Mouse (Mus musculus) intestine, embryonic 16.5 days (tissue): ENCODE data around the gene Rad51b. TPM values are rescaled to one million over a fixed set of nuclear protein-coding genes. Genes with fewer than 3 reads are reported as not detected.

ENCODE experiments used
- ATAC-seq: fragments of 200-750 bp; cut with Nextera tagmentation; 2 replicates; pipeline ENCODE4 v1.8.0; 2017; ENCODE audit warnings: moderate TSS enrichment, moderate library complexity
- H3K27ac ChIP-seq: fragments of 300-500 bp; sonication (generic); 2 replicates; pipeline ENCODE4 v1.5.1; 2014; ENCODE audit warnings: mild to moderate bottlenecking, low read length
- H3K27me3 ChIP-seq: fragments of 300-500 bp; sonication (generic); replicated peaks from 2 replicates; pipeline ENCODE4 v1.6.1; 2014; ENCODE audit warnings: low read length, control low read depth, mixed read lengths; ENCODE audit not compliant: control insufficient read depth, insufficient read depth
- H3K36me3 ChIP-seq: fragments of 300-500 bp; sonication (generic); 2 replicates; pipeline ENCODE4 v1.6.1; 2014; ENCODE audit warnings: low read length, control low read depth; ENCODE audit not compliant: control insufficient read depth, insufficient read depth
- H3K4me1 ChIP-seq: fragments of 300-500 bp; sonication (generic); 2 replicates; pipeline ENCODE4 v1.6.1; 2014; ENCODE audit warnings: low read length, control low read depth, mixed read lengths; ENCODE audit not compliant: control insufficient read depth, insufficient read depth
- H3K4me2 ChIP-seq: fragments of 300-500 bp; sonication (generic); 2 replicates; pipeline ENCODE4 v1.6.1; 2014; ENCODE audit warnings: low read depth, low read length, control low read depth
- H3K4me3 ChIP-seq: fragments of 300-500 bp; sonication (generic); 2 replicates; pipeline ENCODE4 v1.5.1; 2014; ENCODE audit warnings: mild to moderate bottlenecking, low read length
- H3K9ac ChIP-seq: fragments of 300-500 bp; sonication (generic); 2 replicates; pipeline ENCODE4 v1.6.1; 2014; ENCODE audit warnings: low read depth, low read length
- H3K9me3 ChIP-seq: fragments of 300-500 bp; sonication (generic); 2 replicates; pipeline ENCODE4 v1.6.1; 2016; ENCODE audit warnings: low read length, control low read depth; ENCODE audit not compliant: control insufficient read depth
- WGBS: fragments of 180-500 bp; shearing (Covaris S2); extraction: QIAGEN DNeasy Blood & Tissue Kit; methylation state at CpG from one replicate; pipeline ENCODE4 v1.1.7; 2014; 5-methylcytosine and 5-hydroxymethylcytosine counted together
- polyA plus RNA-seq: library from polyadenylated mRNA; unstranded; fragments of >200 nt; fragmentation: Nextera tagmentation; extraction: Ambion mirVana; gene quantifications from 2 replicates; pipeline ENCODE4 v1.2.1, GENCODE M21; 2015

Rad51b gene
- polyA plus RNA-seq, 1 experiment from 2014 or later, result 6.8 TPM

GRCm38 (mm10) chr12:79471868-79472267 lies 174.8 kb downstream of the Rad51b start:
- no peaks in the 10 kb centered on the region for H3K9me3 ChIP-seq
- peak; percentile 29; the same call in 1 of the 2 replicates for ATAC-seq
- H3K27ac ChIP-seq, result peak overlapping the region; percentile 46; the same call in 1 of the 2 replicates
- H3K36me3 ChIP-seq, result no peaks in the 10 kb centered on the region
- WGBS, result 35% methylated on average over 2 of the region's 2 CpGs
- no peak overlapping the region for H3K9ac ChIP-seq
- H3K4me2 ChIP-seq, result no peak overlapping the region
- H3K4me3 ChIP-seq, result no peak overlapping the region
- peaks cover 3% of the 10 kb centered on the region; the same call in 1 of the 2 replicates for H3K4me1 ChIP-seq
- no peaks in the 10 kb centered on the region for H3K27me3 ChIP-seq

- Histone ChIP-seq H3K27ac (no peak overlapping the region), H3K36me3 (no peaks in the 10 kb centered on the region), H3K4me2 (no peak overlapping the region), H3K27me3 (no peaks in the 10 kb centered on the region), H3K9me3 (no peaks in the 10 kb centered on the region), H3K4me3 (no peak overlapping the region), H3K4me1 (peaks cover 9% of the 10 kb centered on the region; the same call in 1 of the 2 replicates), H3K9ac (no peak overlapping the region)
- WGBS, result 70% methylated on average over 6 of the region's 6 CpGs
- ATAC-seq, result no peak
Measured at GRCm38 (mm10) chr12:79476413-79477046, 179.4 kb downstream of the Rad51b start.

- Histone ChIP-seq H3K4me2 (no peak overlapping the region), H3K27ac (no peak overlapping the region), H3K4me1 (peaks cover 9% of the 10 kb centered on the region; the same call in 1 of the 2 replicates), H3K9ac (no peak overlapping the region), H3K27me3 (no peaks in the 10 kb centered on the region), H3K36me3 (no peaks in the 10 kb centered on the region), H3K4me3 (no peak overlapping the region), H3K9me3 (no peaks in the 10 kb centered on the region)
- no peak for ATAC-seq
- WGBS, result 87% methylated on average over 5 of the region's 5 CpGs
Measured at GRCm38 (mm10) chr12:79478816-79479215, 181.7 kb downstream of the Rad51b start.

GRCm38 (mm10) chr12:79485501-79485900 lies 188.4 kb downstream of the Rad51b start:
- Histone ChIP-seq H3K27me3 (no peaks in the 10 kb centered on the region), H3K4me3 (no peak overlapping the region), H3K9me3 (no peaks in the 10 kb centered on the region), H3K4me2 (no peak overlapping the region), H3K27ac (no peak overlapping the region), H3K9ac (no peak overlapping the region), H3K36me3 (no peaks in the 10 kb centered on the region), H3K4me1 (peaks cover 3% of the 10 kb centered on the region; the same call in 1 of the 2 replicates)
- WGBS, result 70% methylated on average over 4 of the region's 4 CpGs
- no peak for ATAC-seq

GRCm38 (mm10) chr12:79488590-79489242 lies 191.6 kb downstream of the Rad51b start:
- Histone ChIP-seq H3K4me2 (no peak overlapping the region), H3K9ac (no peak overlapping the region), H3K27ac (no peak overlapping the region; the same call in 1 of the 2 replicates), H3K36me3 (no peaks in the 10 kb centered on the region), H3K4me3 (no peak overlapping the region), H3K9me3 (no peaks in the 10 kb centered on the region), H3K4me1 (peaks cover 3% of the 10 kb centered on the region; the same call in 1 of the 2 replicates), H3K27me3 (no peaks in the 10 kb centered on the region)
- no peak for ATAC-seq
- 76% methylated on average over 17 of the region's 17 CpGs for WGBS

- no peaks in the 10 kb centered on the region for H3K36me3 ChIP-seq
- 77% methylated on average over 5 of the region's 5 CpGs for WGBS
- peaks cover 3% of the 10 kb centered on the region; the same call in 1 of the 2 replicates for H3K4me1 ChIP-seq
- H3K9ac ChIP-seq, result no peak overlapping the region
- H3K27ac ChIP-seq, result no peak overlapping the region
- no peaks in the 10 kb centered on the region for H3K27me3 ChIP-seq
- no peak overlapping the region for H3K4me2 ChIP-seq
- no peak overlapping the region for H3K4me3 ChIP-seq
- ATAC-seq, result no peak
- H3K9me3 ChIP-seq, result no peaks in the 10 kb centered on the region
Measured at GRCm38 (mm10) chr12:79490626-79491025, 193.5 kb downstream of the Rad51b start.

GRCm38 (mm10) chr12:79492175-79492574 lies 195.1 kb downstream of the Rad51b start:
- Histone ChIP-seq H3K4me3 (no peak overlapping the region), H3K9me3 (no peaks in the 10 kb centered on the region), H3K9ac (no peak overlapping the region), H3K27ac (no peak overlapping the region), H3K4me1 (peaks cover 3% of the 10 kb centered on the region; the same call in 1 of the 2 replicates), H3K27me3 (no peaks in the 10 kb centered on the region), H3K4me2 (no peak overlapping the region), H3K36me3 (no peaks in the 10 kb centered on the region)
- WGBS, result 85% methylated on average over 4 of the region's 4 CpGs
- ATAC-seq, result no peak

- 60% methylated on average over 4 of the region's 4 CpGs for WGBS
- ATAC-seq, result peak; percentile 76
- H3K4me3 ChIP-seq, result no peak overlapping the region
- no peaks in the 10 kb centered on the region for H3K27me3 ChIP-seq
- H3K9ac ChIP-seq, result no peak overlapping the region
- no peak overlapping the region for H3K27ac ChIP-seq
- H3K4me1 ChIP-seq, result peaks cover 3% of the 10 kb centered on the region; the same call in 1 of the 2 replicates
- H3K36me3 ChIP-seq, result no peaks in the 10 kb centered on the region
- H3K4me2 ChIP-seq, result no peak overlapping the region
- no peaks in the 10 kb centered on the region for H3K9me3 ChIP-seq
Measured at GRCm38 (mm10) chr12:79492613-79493012, 195.5 kb downstream of the Rad51b start.

GRCm38 (mm10) chr12:79493481-79493880 lies 196.4 kb downstream of the Rad51b start:
- H3K36me3 ChIP-seq, result no peaks in the 10 kb centered on the region
- no peak overlapping the region for H3K9ac ChIP-seq
- no peaks in the 10 kb centered on the region for H3K9me3 ChIP-seq
- WGBS, result 47% methylated on average over 2 of the region's 2 CpGs
- H3K4me1 ChIP-seq, result peaks cover 3% of the 10 kb centered on the region; the same call in 1 of the 2 replicates
- no peak overlapping the region for H3K27ac ChIP-seq
- H3K4me2 ChIP-seq, result no peak overlapping the region
- no peak overlapping the region for H3K4me3 ChIP-seq
- H3K27me3 ChIP-seq, result no peaks in the 10 kb centered on the region
- no peak for ATAC-seq
